Mouse (Mus musculus): ENCODE results near the gene Engase. TPM values are rescaled to one million over a fixed set of nuclear protein-coding genes. Genes with fewer than 3 reads are reported as not detected.

The Engase gene
- total and polyA plus RNA-seq, 2 experiments from 2014 or later: 5.3 to 13.6 TPM

DNA sequence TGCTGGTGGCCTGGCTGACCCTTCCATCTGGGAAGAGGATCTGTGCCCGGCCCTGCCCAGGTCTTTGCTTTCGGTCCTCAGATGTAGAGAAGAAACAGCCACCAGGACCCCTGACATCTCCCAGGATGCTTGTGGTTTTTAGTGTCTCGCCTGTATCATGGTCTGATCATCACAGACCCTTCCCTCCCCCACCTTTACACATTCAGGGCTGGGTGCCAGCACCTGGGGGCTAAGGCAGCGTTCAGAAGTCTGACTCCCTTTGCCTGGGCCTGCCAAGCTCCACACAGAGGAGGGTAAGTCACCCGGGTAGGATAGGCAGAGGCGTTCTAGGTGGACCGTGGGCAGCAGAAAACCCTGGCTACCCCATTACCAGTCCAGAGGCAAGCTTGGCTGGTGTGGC is 31.7 kb downstream of the Engase start:
- H3K9ac ChIP-seq (replicated peaks; ENCODE audit: low read length, poor library complexity, severe bottlenecking): no peak overlapping the region
- no peak overlapping the region for H3K27ac ChIP-seq (ENCODE audit: low read depth, low read length)
- no peaks in the 10 kb centered on the region; the same call in 1 of the 2 replicates for H3K27me3 ChIP-seq (ENCODE audit: insufficient read depth, low read length)
- 77% methylated on average over 7 of the region's 7 CpGs for WGBS
- no peak overlapping the region for H3K4me3 ChIP-seq (ENCODE audit: low read depth, low read length)
- no peak overlapping the region for H3K4me2 ChIP-seq (ENCODE audit: low read depth, low read length, poor library complexity, severe bottlenecking)
- H3K36me3 ChIP-seq (ENCODE audit: insufficient read depth, low read length): no peaks in the 10 kb centered on the region
- no peak for DNase-seq (ENCODE audit: low spot score)
- ATAC-seq (ENCODE audit: low FRiP score): no peak
- no peak for TF ChIP-seq CTCF (IDR thresholded peaks at IDR 0.05)
- H3K4me1 ChIP-seq (ENCODE audit: insufficient read depth, low read length): no peaks in the 10 kb centered on the region; the same call in 1 of the 2 replicates
- no peaks in the 10 kb centered on the region for H3K9me3 ChIP-seq (ENCODE audit: low read length)

DNA sequence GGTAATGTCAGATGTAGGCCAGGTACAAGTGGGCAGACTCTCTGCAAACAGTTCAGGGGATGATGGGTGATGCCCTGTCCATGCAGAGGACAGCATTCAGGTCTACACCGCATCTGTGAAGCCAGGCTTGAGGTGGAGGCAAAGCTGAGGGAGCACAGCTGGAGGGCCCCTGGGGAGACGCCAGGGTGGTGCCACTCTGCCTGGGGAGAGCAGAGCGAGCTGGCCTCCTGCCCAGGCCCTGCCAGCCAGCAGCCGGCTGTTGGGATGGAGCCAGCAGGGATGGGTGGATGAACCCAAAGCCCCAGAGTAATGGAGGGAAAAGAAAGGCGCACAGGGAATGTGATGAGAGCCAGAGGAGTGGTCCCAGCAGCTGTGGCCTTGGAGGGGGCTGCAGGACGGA is 35.2 kb downstream of the Engase start:
- no peak overlapping the region for H3K4me2 ChIP-seq (ENCODE audit: low read depth, low read length, poor library complexity, severe bottlenecking)
- H3K36me3 ChIP-seq (ENCODE audit: insufficient read depth, low read length): no peaks in the 10 kb centered on the region
- H3K27me3 ChIP-seq (ENCODE audit: insufficient read depth, low read length): no peaks in the 10 kb centered on the region
- 54% methylated on average over 6 of the region's 6 CpGs for WGBS
- H3K4me1 ChIP-seq (ENCODE audit: insufficient read depth, low read length): no peaks in the 10 kb centered on the region; the same call in 1 of the 2 replicates
- DNase-seq (ENCODE audit: low spot score): peak; percentile 67
- 0 out of 2 replicates have a peak overlapping the region, but pooled peaks have one; percentile 13 for H3K9ac ChIP-seq (replicated peaks; ENCODE audit: low read length, poor library complexity, severe bottlenecking)
- no peak for TF ChIP-seq CTCF (IDR thresholded peaks at IDR 0.05)
- no peak overlapping the region for H3K27ac ChIP-seq (ENCODE audit: low read depth, low read length)
- ATAC-seq (ENCODE audit: low FRiP score): no peak
- no peaks in the 10 kb centered on the region for H3K9me3 ChIP-seq (ENCODE audit: low read length)
- H3K4me3 ChIP-seq (ENCODE audit: low read depth, low read length): no peak overlapping the region

DNA sequence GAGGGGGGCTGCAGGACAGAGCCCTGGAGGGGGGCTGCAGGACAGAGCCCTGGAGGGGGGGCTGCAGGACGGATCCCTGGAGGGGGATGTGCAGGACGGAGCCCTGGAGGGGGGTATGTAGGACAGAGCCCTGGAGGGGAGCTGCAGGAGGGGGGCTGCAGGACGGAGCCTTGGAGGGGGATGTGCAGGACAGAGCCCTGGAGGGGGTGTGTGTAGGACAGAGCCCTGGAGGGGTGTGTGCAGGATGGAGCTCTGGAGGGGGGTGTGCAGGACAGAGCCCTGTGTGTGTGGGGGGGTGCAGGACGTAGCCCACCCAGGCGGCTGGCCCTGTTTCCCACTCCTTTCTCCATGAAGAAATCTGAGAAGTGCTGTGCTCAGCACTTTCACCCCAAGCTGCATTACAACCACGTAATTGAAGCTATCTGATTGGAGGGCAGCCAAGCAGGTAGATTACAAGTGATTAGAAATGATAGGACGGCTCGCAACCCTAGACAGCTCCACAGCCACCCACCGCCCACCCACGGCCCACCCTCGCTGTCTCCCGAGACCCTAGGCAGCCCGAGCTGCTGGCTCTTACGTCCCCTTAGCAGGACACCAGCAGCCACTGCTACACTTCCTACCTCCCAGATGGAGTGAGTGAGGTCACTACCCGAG is 35.8 kb downstream of the Engase start:
- no peak overlapping the region for H3K27ac ChIP-seq (ENCODE audit: low read depth, low read length)
- WGBS: 43% methylated on average over 15 of the region's 15 CpGs
- ATAC-seq (ENCODE audit: low FRiP score) (0 out of 2 replicates have a peak, but pooled peaks have one; percentile 36), DNase-seq (ENCODE audit: low spot score) (peak; percentile 29)
- H3K4me1 ChIP-seq (ENCODE audit: insufficient read depth, low read length): no peaks in the 10 kb centered on the region; the same call in 1 of the 2 replicates
- H3K36me3 ChIP-seq (ENCODE audit: insufficient read depth, low read length): no peaks in the 10 kb centered on the region
- no peak overlapping the region for H3K4me3 ChIP-seq (ENCODE audit: low read depth, low read length)
- no peak overlapping the region for H3K4me2 ChIP-seq (ENCODE audit: low read depth, low read length, poor library complexity, severe bottlenecking)
- 0 out of 2 replicates have a peak overlapping the region, but pooled peaks have one; percentile 13 for H3K9ac ChIP-seq (replicated peaks; ENCODE audit: low read length, poor library complexity, severe bottlenecking)
- no peak for TF ChIP-seq CTCF (IDR thresholded peaks at IDR 0.05)
- H3K27me3 ChIP-seq (ENCODE audit: insufficient read depth, low read length): no peaks in the 10 kb centered on the region
- no peaks in the 10 kb centered on the region for H3K9me3 ChIP-seq (ENCODE audit: low read length)

DNA sequence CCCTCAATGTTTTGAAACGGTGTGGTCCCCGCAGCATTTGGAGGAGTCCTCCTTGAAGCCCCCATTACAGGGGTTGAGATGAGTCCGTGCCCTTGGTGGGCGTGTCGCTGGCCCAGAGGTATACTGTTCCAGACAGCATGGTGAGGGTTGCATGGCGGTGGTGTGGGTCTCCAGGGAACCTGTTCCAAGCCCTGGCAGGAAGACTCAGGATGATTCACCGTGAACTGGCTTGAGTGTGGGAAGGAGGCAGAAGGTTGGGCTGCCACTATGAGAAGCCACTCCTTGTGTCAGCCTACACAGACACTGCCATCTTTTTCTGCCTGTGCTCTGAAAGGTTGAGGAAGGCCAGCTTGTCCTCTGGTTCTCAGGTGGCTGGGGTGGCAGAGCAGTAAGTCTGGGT is 41.3 kb downstream of the Engase start:
- Histone ChIP-seq H3K4me1 (ENCODE audit: insufficient read depth, low read length) (peaks cover 3% of the 10 kb centered on the region), H3K27me3 (ENCODE audit: insufficient read depth, low read length) (no peaks in the 10 kb centered on the region), H3K9ac (replicated peaks; ENCODE audit: low read length, poor library complexity, severe bottlenecking) (no peak overlapping the region), H3K27ac (ENCODE audit: low read depth, low read length) (no peak overlapping the region), H3K4me3 (ENCODE audit: low read depth, low read length) (no peak overlapping the region), H3K36me3 (ENCODE audit: insufficient read depth, low read length) (no peaks in the 10 kb centered on the region), H3K9me3 (ENCODE audit: low read length) (no peaks in the 10 kb centered on the region), H3K4me2 (ENCODE audit: low read depth, low read length, poor library complexity, severe bottlenecking) (no peak overlapping the region)
- DNase-seq (ENCODE audit: low spot score) (no peak), ATAC-seq (ENCODE audit: low FRiP score) (no peak)
- no peak for TF ChIP-seq CTCF (IDR thresholded peaks at IDR 0.05)
- WGBS: 83% methylated on average over 7 of the region's 7 CpGs

DNA sequence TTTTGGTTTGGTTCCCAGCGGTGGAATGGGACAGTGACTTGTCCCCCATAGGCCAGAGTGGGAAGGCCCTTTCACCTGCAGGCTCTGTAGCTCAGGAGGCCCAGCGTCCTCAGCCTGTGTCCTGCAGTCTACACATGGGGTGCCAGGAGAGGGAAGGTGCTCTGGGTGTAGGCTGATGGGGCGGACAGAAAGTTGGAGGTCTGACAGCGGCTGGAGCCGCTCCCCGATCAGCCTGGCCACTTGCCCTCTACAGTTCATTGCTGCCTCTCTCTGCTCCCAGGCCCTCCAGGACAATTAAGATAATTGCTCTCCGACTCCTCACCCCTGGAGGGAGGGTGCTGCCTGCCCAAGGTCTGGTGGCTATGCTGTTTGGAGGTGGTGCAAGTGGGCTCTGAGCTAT is 42.1 kb downstream of the Engase start:
- Histone ChIP-seq H3K27me3 (ENCODE audit: insufficient read depth, low read length) (no peaks in the 10 kb centered on the region), H3K4me3 (ENCODE audit: low read depth, low read length) (no peak overlapping the region), H3K4me2 (ENCODE audit: low read depth, low read length, poor library complexity, severe bottlenecking) (no peak overlapping the region), H3K27ac (ENCODE audit: low read depth, low read length) (no peak overlapping the region), H3K4me1 (ENCODE audit: insufficient read depth, low read length) (peaks cover 3% of the 10 kb centered on the region; the same call in 1 of the 2 replicates), H3K9ac (replicated peaks; ENCODE audit: low read length, poor library complexity, severe bottlenecking) (no peak overlapping the region), H3K9me3 (ENCODE audit: low read length) (no peaks in the 10 kb centered on the region), H3K36me3 (ENCODE audit: insufficient read depth, low read length) (no peaks in the 10 kb centered on the region)
- TF ChIP-seq CTCF (IDR thresholded peaks at IDR 0.05): no peak
- ATAC-seq (ENCODE audit: low FRiP score) (no peak), DNase-seq (ENCODE audit: low spot score) (no peak)
- 80% methylated on average over 7 of the region's 7 CpGs for WGBS

DNA sequence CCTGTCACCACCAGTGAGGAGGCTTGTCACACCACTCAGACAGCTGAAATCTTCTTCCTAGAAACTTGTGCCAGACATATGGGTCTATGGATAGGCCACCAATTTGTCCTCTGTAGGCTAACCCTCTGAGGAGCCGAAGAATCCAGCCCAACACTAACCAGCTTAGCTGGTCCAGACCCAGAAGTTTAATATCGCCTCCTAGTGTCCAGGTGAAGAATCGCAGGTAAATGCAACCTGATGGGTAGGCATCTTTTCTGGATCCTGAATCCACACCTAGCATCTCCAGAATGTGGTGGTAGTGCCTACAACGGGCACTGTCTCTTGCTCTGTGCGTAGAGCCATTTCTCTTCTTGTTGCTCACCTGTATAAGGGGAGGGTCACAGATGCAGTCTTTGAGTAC is 43.6 kb downstream of the Engase start:
- H3K9me3 ChIP-seq (ENCODE audit: low read length): no peaks in the 10 kb centered on the region
- ATAC-seq (ENCODE audit: low FRiP score) (no peak), DNase-seq (ENCODE audit: low spot score) (no peak)
- TF ChIP-seq CTCF (IDR thresholded peaks at IDR 0.05): peak; percentile 39
- H3K4me3 ChIP-seq (ENCODE audit: low read depth, low read length): no peak overlapping the region
- 58% methylated on average over 5 of the region's 5 CpGs for whole genome bisulfite sequencing
- no peak overlapping the region for H3K27ac ChIP-seq (ENCODE audit: low read depth, low read length)
- H3K4me1 ChIP-seq (ENCODE audit: insufficient read depth, low read length): peaks cover 3% of the 10 kb centered on the region; the same call in 1 of the 2 replicates
- H3K36me3 ChIP-seq (ENCODE audit: insufficient read depth, low read length): no peaks in the 10 kb centered on the region
- no peaks in the 10 kb centered on the region for H3K27me3 ChIP-seq (ENCODE audit: insufficient read depth, low read length)
- H3K4me2 ChIP-seq (ENCODE audit: low read depth, low read length, poor library complexity, severe bottlenecking): no peak overlapping the region
- H3K9ac ChIP-seq (replicated peaks; ENCODE audit: low read length, poor library complexity, severe bottlenecking): no peak overlapping the region
